Mouse (Mus musculus) megakaryocyte, embryonic 14.5 days (primary cell): ENCODE measurements around the gene Trip12.

Experiments used
- FLI1 ChIP-seq: IDR thresholded peaks from 2 replicates; pipeline ENCODE4 v1.6.1; 2012; ENCODE audit warnings: low read length, inconsistent platforms, mixed read lengths
- GATA1 ChIP-seq: IDR thresholded peaks from 3 replicates; pipeline ENCODE4 v1.6.1; 2012; ENCODE audit warnings: mixed read lengths, low read length, inconsistent platforms, borderline replicate concordance

DNA sequence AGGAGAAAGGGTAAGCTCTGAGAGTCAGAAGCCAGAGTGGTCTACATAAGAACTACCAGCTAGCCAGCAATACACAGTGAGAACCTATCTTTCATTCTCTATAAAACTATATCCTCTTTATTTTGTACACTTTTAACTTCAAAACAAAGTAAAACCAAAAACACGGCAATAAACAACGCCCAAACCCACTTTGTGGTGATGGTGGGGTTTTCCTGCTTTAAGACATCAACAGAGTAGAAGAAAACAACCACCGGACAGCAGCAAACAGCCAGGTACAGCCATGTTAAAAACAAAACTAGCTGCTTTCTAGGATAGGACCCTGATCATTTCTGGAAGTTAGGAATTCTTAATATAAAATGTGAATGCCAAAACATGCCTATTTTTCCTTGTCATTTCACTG lies 59.7 kb downstream of the Trip12 start:
- TF ChIP-seq GATA1, result no peak
- TF ChIP-seq FLI1, result no peak
